Mouse (Mus musculus) ES-Bruce4 (cell line): ENCODE measurements around the gene Krba1. TPM values are rescaled to one million over a fixed set of nuclear protein-coding genes. Genes with fewer than 3 reads are reported as not detected.

ENCODE experiments used
- H3K27ac ChIP-seq: 2 replicates; pipeline ENCODE4 v1.5.1; 2012; ENCODE audit warnings: low read length, inconsistent platforms; ENCODE audit not compliant: insufficient read depth
- H3K27me3 ChIP-seq: 2 replicates; pipeline ENCODE4 v1.6.1; 2012; ENCODE audit warnings: mild to moderate bottlenecking, low read length, inconsistent platforms; ENCODE audit not compliant: control insufficient read depth, poor library complexity, insufficient read depth, severe bottlenecking
- H3K36me3 ChIP-seq: 2 replicates; pipeline ENCODE4 v1.6.1; 2012; ENCODE audit warnings: inconsistent platforms, mild to moderate bottlenecking, low read length, moderate library complexity; ENCODE audit not compliant: control insufficient read depth, poor library complexity, insufficient read depth, severe bottlenecking
- H3K4me1 ChIP-seq: one replicate; pipeline ENCODE4 v1.8.1; 2011; ENCODE audit warnings: low read length; ENCODE audit not compliant: control insufficient read depth, insufficient read depth
- H3K4me3 ChIP-seq: 2 replicates; pipeline ENCODE4 v1.5.1; 2011; ENCODE audit warnings: low read depth, mild to moderate bottlenecking, low read length
- H3K9ac ChIP-seq: 2 replicates; pipeline ENCODE4 v1.6.1; 2012; ENCODE audit warnings: low read depth, mild to moderate bottlenecking, inconsistent platforms; ENCODE audit not compliant: poor library complexity, severe bottlenecking
- H3K9me3 ChIP-seq: replicated peaks from 2 replicates; pipeline ENCODE4 v1.6.1; 2012; ENCODE audit warnings: mild to moderate bottlenecking, low read length, inconsistent platforms; ENCODE audit not compliant: control insufficient read depth, poor library complexity, insufficient read depth, severe bottlenecking
- CTCF ChIP-seq: IDR thresholded peaks from one replicate; pipeline ENCODE4 v1.8.1; 2011; ENCODE audit warnings: low read depth, low read length
- EP300 ChIP-seq: IDR thresholded peaks from 2 replicates; pipeline ENCODE4 v1.6.1; 2011; ENCODE audit warnings: low read depth, low read length; ENCODE audit not compliant: insufficient read depth
- POLR2A ChIP-seq: IDR thresholded peaks from one replicate; pipeline ENCODE4 v1.8.1; 2011; ENCODE audit warnings: low read length; ENCODE audit not compliant: insufficient read depth
- polyA plus RNA-seq: library from polyadenylated mRNA; stranded (reverse); fragments of >200 nt; gene quantifications from 2 replicates; pipeline ENCODE4 v1.2.4, GENCODE M21; 2011; ENCODE audit warnings: low read depth; ENCODE audit not compliant: missing spikeins, insufficient read depth, insufficient read length

The Krba1 gene
- polyA plus RNA-seq, 1 experiment = 17.8 TPM

GRCm38 (mm10) chr6:48411193-48412092 is 16.1 kb downstream of the Krba1 start:
- H3K4me1 ChIP-seq = no peaks in the 10 kb centered on the region
- H3K27ac ChIP-seq = no peak overlapping the region
- H3K36me3 ChIP-seq = peaks cover 30% of the 10 kb centered on the region
- H3K9me3 ChIP-seq = no peaks in the 10 kb centered on the region
- H3K27me3 ChIP-seq = no peaks in the 10 kb centered on the region
- H3K4me3 ChIP-seq = no peak overlapping the region
- H3K9ac ChIP-seq = no peak overlapping the region
- TF ChIP-seq CTCF (no peak), POLR2A (no peak), EP300 (no peak)

GRCm38 (mm10) chr6:48412147-48412546 is 16.8 kb downstream of the Krba1 start:
- Histone ChIP-seq H3K9me3 (no peaks in the 10 kb centered on the region), H3K27me3 (no peaks in the 10 kb centered on the region), H3K36me3 (peaks cover 30% of the 10 kb centered on the region), H3K4me3 (no peak overlapping the region), H3K27ac (no peak overlapping the region), H3K4me1 (no peaks in the 10 kb centered on the region), H3K9ac (no peak overlapping the region)
- TF ChIP-seq POLR2A (no peak), CTCF (no peak), EP300 (no peak)

- no peaks in the 10 kb centered on the region for H3K27me3 ChIP-seq
- H3K27ac ChIP-seq = no peak overlapping the region
- H3K4me1 ChIP-seq = no peaks in the 10 kb centered on the region
- H3K4me3 ChIP-seq = no peak overlapping the region
- TF ChIP-seq POLR2A (no peak), EP300 (no peak), CTCF (no peak)
- no peaks in the 10 kb centered on the region for H3K9me3 ChIP-seq
- peaks cover 30% of the 10 kb centered on the region for H3K36me3 ChIP-seq
- no peak overlapping the region for H3K9ac ChIP-seq
Observed at GRCm38 (mm10) chr6:48412662-48413061, 17.3 kb downstream of the Krba1 start.

GRCm38 (mm10) chr6:48413081-48413480 is 17.7 kb downstream of the Krba1 start:
- Histone ChIP-seq H3K27ac (no peak overlapping the region), H3K4me1 (no peaks in the 10 kb centered on the region), H3K27me3 (no peaks in the 10 kb centered on the region), H3K9me3 (no peaks in the 10 kb centered on the region), H3K4me3 (no peak overlapping the region), H3K9ac (no peak overlapping the region), H3K36me3 (peaks cover 30% of the 10 kb centered on the region)
- TF ChIP-seq POLR2A (no peak), CTCF (no peak), EP300 (no peak)

- peaks cover 22% of the 10 kb centered on the region for H3K36me3 ChIP-seq
- H3K27me3 ChIP-seq = no peaks in the 10 kb centered on the region
- H3K9me3 ChIP-seq = no peaks in the 10 kb centered on the region
- TF ChIP-seq EP300 (no peak), CTCF (no peak), POLR2A (no peak)
- H3K9ac ChIP-seq = no peak overlapping the region
- no peak overlapping the region for H3K27ac ChIP-seq
- no peak overlapping the region for H3K4me3 ChIP-seq
- no peaks in the 10 kb centered on the region for H3K4me1 ChIP-seq
Observed at GRCm38 (mm10) chr6:48414886-48415285, 19.5 kb downstream of the Krba1 start.

GRCm38 (mm10) chr6:48415636-48416035 is 20.2 kb downstream of the Krba1 start:
- peaks cover 19% of the 10 kb centered on the region for H3K36me3 ChIP-seq
- no peaks in the 10 kb centered on the region for H3K27me3 ChIP-seq
- no peak overlapping the region for H3K4me3 ChIP-seq
- no peak overlapping the region for H3K9ac ChIP-seq
- H3K27ac ChIP-seq = no peak overlapping the region
- no peak for TF ChIP-seq CTCF
- TF ChIP-seq POLR2A = no peak
- TF ChIP-seq EP300 = no peak
- H3K4me1 ChIP-seq = no peaks in the 10 kb centered on the region
- H3K9me3 ChIP-seq = no peaks in the 10 kb centered on the region
